Mouse (Mus musculus): ENCODE results near the gene Paqr6.

DNA sequence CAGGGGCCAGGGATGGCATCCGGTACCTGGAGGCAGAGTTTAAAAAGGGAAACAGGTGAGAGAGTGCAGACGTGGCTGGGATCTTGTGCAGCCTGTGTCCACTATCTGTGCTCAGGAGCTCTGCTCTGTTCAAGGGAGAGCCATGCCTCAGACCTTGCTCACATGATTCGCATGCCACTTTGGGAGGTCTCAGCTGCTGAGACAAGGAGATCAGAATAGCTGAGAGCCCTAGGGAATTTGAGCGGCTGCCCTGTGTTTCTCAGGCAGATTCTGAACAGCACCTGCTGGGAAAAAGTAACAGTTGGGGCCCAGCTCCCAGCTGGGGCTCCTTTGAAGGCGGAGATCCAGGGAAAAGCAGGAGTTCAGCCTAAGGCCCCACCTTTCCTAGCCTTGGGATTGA, 4.8 kb upstream of the Paqr6 start:
- TF ChIP-seq POLR2A (IDR thresholded peaks at IDR 0.05; ENCODE audit: extremely low read depth, insufficient read depth, low read length): no peak
- TF ChIP-seq CTCF (IDR thresholded peaks at IDR 0.05; ENCODE audit: low read depth, low read length): no peak
